Mouse (Mus musculus) intestine, embryonic 14.5 days (tissue): ENCODE results near the gene Padi1. TPM values are rescaled to one million over a fixed set of nuclear protein-coding genes. Genes with fewer than 3 reads are reported as not detected.

Source experiments
- ATAC-seq: fragments of 200-750 bp; cut with Nextera tagmentation; replicated peaks from 2 replicates; pipeline ENCODE4 v1.8.0; 2017; ENCODE audit warnings: low read depth, moderate number of reproducible peaks, moderate TSS enrichment, moderate library complexity; ENCODE audit not compliant: low FRiP score, low TSS enrichment
- DNase-seq: peaks from one replicate; pipeline ENCODE4 v3.0.0-alpha.2; 2018; ENCODE audit warnings: low spot score
- H3K27ac ChIP-seq: fragments of 300-500 bp; sonication (generic); 2 replicates; pipeline ENCODE4 v1.5.1; 2014; ENCODE audit warnings: low read depth, mild to moderate bottlenecking, control low read depth
- H3K27me3 ChIP-seq: fragments of 300-500 bp; sonication (generic); replicated peaks from 2 replicates; pipeline ENCODE4 v1.6.1; 2014; ENCODE audit warnings: low read length, control low read depth; ENCODE audit not compliant: control insufficient read depth, insufficient read depth
- H3K36me3 ChIP-seq: fragments of 300-500 bp; sonication (generic); 2 replicates; pipeline ENCODE4 v1.6.1; 2014; ENCODE audit warnings: low read length, control low read depth; ENCODE audit not compliant: control insufficient read depth, insufficient read depth
- H3K4me1 ChIP-seq: fragments of 300-500 bp; sonication (generic); replicated peaks from 2 replicates; pipeline ENCODE4 v1.6.1; 2014; ENCODE audit warnings: low read length, control low read depth, mixed read lengths; ENCODE audit not compliant: control insufficient read depth, insufficient read depth
- H3K4me2 ChIP-seq: fragments of 300-500 bp; sonication (generic); 2 replicates; pipeline ENCODE4 v1.6.1; 2014; ENCODE audit warnings: low read length
- H3K4me3 ChIP-seq: fragments of 300-500 bp; sonication (generic); 2 replicates; pipeline ENCODE4 v1.5.1; 2014; ENCODE audit warnings: low read depth, low read length, control low read depth, mixed read lengths
- H3K9ac ChIP-seq: fragments of 300-500 bp; sonication (generic); 2 replicates; pipeline ENCODE4 v1.6.1; 2014; ENCODE audit warnings: mild to moderate bottlenecking, low read length
- H3K9me3 ChIP-seq: fragments of 300-500 bp; sonication (generic); 2 replicates; pipeline ENCODE4 v1.6.1; 2016; ENCODE audit warnings: low read length, control low read depth; ENCODE audit not compliant: control insufficient read depth
- WGBS: fragments of 180-500 bp; shearing (Covaris S2); extraction: QIAGEN DNeasy Blood & Tissue Kit; methylation state at CpG from one replicate; pipeline ENCODE4 v1.1.7; 2014; 5-methylcytosine and 5-hydroxymethylcytosine counted together
- polyA plus RNA-seq: library from polyadenylated mRNA; unstranded; fragments of >200 nt; fragmentation: Nextera tagmentation; extraction: Ambion mirVana; gene quantifications from 2 replicates; pipeline ENCODE4 v1.2.1, GENCODE M21; 2014

Gene Padi1
- polyA plus RNA-seq, 1 experiment from 2014 or later: 0.16 TPM

GRCm38 (mm10) chr4:140810458-140811260 lies 34.9 kb downstream of the Padi1 start, which contains the start of gene Padi3:
Gene Padi3, minus strand, starts transcription at chr4:140810648.
- 63% methylated on average over 15 of the region's 16 CpGs for WGBS
- Histone ChIP-seq H3K9ac (no peak within 1 kb of the TSS), H3K4me3 (no peak within 1 kb of the TSS)

GRCm38 (mm10) chr4:140809118-140809517 lies 36.5 kb downstream of the Padi1 start:
- WGBS: 70% methylated on average over 8 of the region's 8 CpGs
- no peak for DNase-seq
- Histone ChIP-seq H3K27ac (no peak overlapping the region), H3K9me3 (no peaks in the 10 kb centered on the region), H3K4me1 (peaks cover 8% of the 10 kb centered on the region), H3K36me3 (no peaks in the 10 kb centered on the region), H3K4me2 (no peak overlapping the region), H3K4me3 (no peak overlapping the region), H3K27me3 (no peaks in the 10 kb centered on the region), H3K9ac (no peak overlapping the region)
- no peak for ATAC-seq

More at GRCm38 (mm10) chr4:140810458-140811260, 34.9 kb downstream of the Padi1 start, which contains the start of gene Padi3:
- H3K9me3 ChIP-seq: no peaks in the 10 kb centered on the region
- H3K27me3 ChIP-seq: no peaks in the 10 kb centered on the region
- no peaks in the 10 kb centered on the region for H3K36me3 ChIP-seq
- ATAC-seq (no peak), DNase-seq (no peak)
- no peak within 1 kb of the TSS for H3K27ac ChIP-seq
- H3K4me2 ChIP-seq: no peak within 1 kb of the TSS
- peaks cover 10% of the 10 kb centered on the region for H3K4me1 ChIP-seq

- WGBS: 68% methylated on average over 9 of the region's 9 CpGs
- ATAC-seq (no peak), DNase-seq (no peak)
Observed at GRCm38 (mm10) chr4:140804601-140805000, 41.0 kb downstream of the Padi1 start.

GRCm38 (mm10) chr4:140801364-140801763 lies 44.2 kb downstream of the Padi1 start:
- Histone ChIP-seq H3K4me2 (no peak overlapping the region), H3K4me1 (no peaks in the 10 kb centered on the region), H3K27me3 (no peaks in the 10 kb centered on the region), H3K36me3 (no peaks in the 10 kb centered on the region), H3K9ac (no peak overlapping the region), H3K9me3 (no peaks in the 10 kb centered on the region), H3K27ac (no peak overlapping the region), H3K4me3 (no peak overlapping the region)
- DNase-seq (no peak), ATAC-seq (no peak)
- WGBS: 64% methylated on average over 3 of the region's 3 CpGs

More at GRCm38 (mm10) chr4:140804601-140805000, 41.0 kb downstream of the Padi1 start:
- H3K9ac ChIP-seq: no peak overlapping the region
- H3K4me2 ChIP-seq: no peak overlapping the region
- no peaks in the 10 kb centered on the region for H3K36me3 ChIP-seq
- no peaks in the 10 kb centered on the region for H3K4me1 ChIP-seq
- H3K27ac ChIP-seq: no peak overlapping the region
- no peaks in the 10 kb centered on the region for H3K9me3 ChIP-seq
- H3K4me3 ChIP-seq: no peak overlapping the region
- H3K27me3 ChIP-seq: no peaks in the 10 kb centered on the region

DNA sequence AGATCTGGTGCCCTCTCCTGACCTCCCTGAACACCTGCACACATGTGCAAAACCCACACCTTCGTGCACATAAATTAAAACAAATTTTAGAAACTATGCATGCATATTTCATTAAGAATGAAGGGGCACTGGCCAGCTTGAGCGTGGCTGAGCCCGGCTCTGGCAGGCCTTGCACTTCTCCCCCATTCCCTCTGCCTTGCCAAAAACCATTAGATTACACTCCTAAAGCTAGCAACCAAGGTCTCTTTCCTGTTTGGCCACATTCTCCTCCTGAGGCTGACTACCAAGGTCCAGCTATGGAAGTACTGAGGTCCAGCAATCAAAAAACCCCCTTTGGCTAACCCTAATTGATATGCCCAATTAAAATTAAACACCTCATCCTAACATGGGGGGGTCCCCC lies 48.8 kb downstream of the Padi1 start:
- Histone ChIP-seq H3K27ac (no peak overlapping the region), H3K27me3 (no peaks in the 10 kb centered on the region), H3K36me3 (no peaks in the 10 kb centered on the region), H3K9me3 (no peaks in the 10 kb centered on the region), H3K4me1 (no peaks in the 10 kb centered on the region), H3K4me2 (no peak overlapping the region), H3K9ac (no peak overlapping the region), H3K4me3 (no peak overlapping the region)
- no peak for ATAC-seq
- WGBS: 74% methylated on average over 3 of the region's 3 CpGs
- DNase-seq: no peak

DNA sequence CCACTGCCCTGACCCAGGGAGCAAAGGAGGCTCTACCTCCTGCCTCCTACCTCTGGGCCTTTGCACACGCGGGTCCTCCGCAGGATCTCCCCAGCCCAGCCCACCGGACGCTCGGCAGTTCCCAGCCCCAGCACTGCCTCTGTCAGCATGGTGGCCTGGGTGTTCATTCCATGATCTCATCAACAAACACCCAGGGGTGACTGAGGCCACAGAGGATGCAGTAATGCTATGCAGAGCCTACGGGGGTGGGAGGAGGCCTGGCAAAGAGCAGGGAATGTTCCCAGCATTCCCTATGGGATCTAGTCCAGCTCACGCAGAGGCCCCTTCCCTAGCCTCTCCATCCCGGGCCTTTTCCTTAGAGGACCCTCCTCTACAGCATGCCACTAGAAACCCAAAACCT lies 50.9 kb downstream of the Padi1 start:
- Histone ChIP-seq H3K4me3 (no peak overlapping the region), H3K36me3 (no peaks in the 10 kb centered on the region), H3K27me3 (no peaks in the 10 kb centered on the region), H3K27ac (no peak overlapping the region), H3K9ac (no peak overlapping the region), H3K4me1 (no peaks in the 10 kb centered on the region), H3K4me2 (no peak overlapping the region), H3K9me3 (no peaks in the 10 kb centered on the region)
- WGBS: 76% methylated on average over 9 of the region's 9 CpGs
- DNase-seq: no peak
- no peak for ATAC-seq

DNA sequence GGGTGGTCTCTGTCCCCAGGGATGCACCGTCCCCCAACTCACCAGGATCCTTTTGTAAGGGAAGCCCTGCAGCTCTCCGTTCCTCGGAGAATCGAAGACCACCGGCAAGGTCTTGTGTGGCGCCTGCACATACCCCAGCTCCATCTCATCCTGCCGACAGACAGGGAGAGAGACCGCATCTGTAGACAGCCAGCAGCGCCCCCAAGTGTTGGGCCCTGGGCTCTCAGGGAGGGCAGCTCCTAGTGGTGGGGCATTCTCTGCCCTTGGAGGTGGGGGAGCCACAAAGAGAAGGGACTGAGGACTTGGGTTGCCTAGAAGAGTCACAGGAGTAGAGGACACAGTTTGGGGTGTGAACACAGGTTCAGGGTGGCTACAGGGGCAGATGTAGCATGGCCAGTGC lies 51.8 kb downstream of the Padi1 start:
- Histone ChIP-seq H3K4me1 (no peaks in the 10 kb centered on the region), H3K36me3 (no peaks in the 10 kb centered on the region), H3K4me2 (no peak overlapping the region), H3K4me3 (no peak overlapping the region), H3K27ac (no peak overlapping the region), H3K27me3 (no peaks in the 10 kb centered on the region), H3K9me3 (no peaks in the 10 kb centered on the region), H3K9ac (no peak overlapping the region)
- ATAC-seq (no peak), DNase-seq (no peak)
- 67% methylated on average over 9 of the region's 9 CpGs for WGBS

- Histone ChIP-seq H3K9ac (no peak overlapping the region), H3K4me2 (no peak overlapping the region), H3K27me3 (no peaks in the 10 kb centered on the region), H3K4me1 (no peaks in the 10 kb centered on the region), H3K36me3 (no peaks in the 10 kb centered on the region), H3K4me3 (no peak overlapping the region), H3K27ac (no peak overlapping the region), H3K9me3 (no peaks in the 10 kb centered on the region)
- DNase-seq (no peak), ATAC-seq (no peak)
- WGBS: 78% methylated on average over 7 of the region's 7 CpGs
Observed at GRCm38 (mm10) chr4:140792584-140792983, 53.0 kb downstream of the Padi1 start.

GRCm38 (mm10) chr4:140791071-140791470 lies 54.5 kb downstream of the Padi1 start:
- no peaks in the 10 kb centered on the region for H3K9me3 ChIP-seq
- H3K36me3 ChIP-seq: no peaks in the 10 kb centered on the region
- no peak overlapping the region for H3K4me2 ChIP-seq
- H3K4me1 ChIP-seq: no peaks in the 10 kb centered on the region
- DNase-seq: no peak
- no peak for ATAC-seq
- H3K27ac ChIP-seq: no peak overlapping the region
- no peaks in the 10 kb centered on the region for H3K27me3 ChIP-seq
- WGBS: 79% methylated on average over 16 of the region's 16 CpGs
- no peak overlapping the region for H3K4me3 ChIP-seq
- H3K9ac ChIP-seq: no peak overlapping the region
